Mouse (Mus musculus) c-Kit-negative CD71-positive TER-119-positive erythroid progenitor cells, embryonic 14.5 days (primary cell): ENCODE measurements around the gene Slc35e4.
A peak's percentile ranks its signal among the peaks of the same experiment; 100 is the strongest.
"Not testable (repeated sequence)": the region's sequence is repeated elsewhere in the genome, so short reads cannot be mapped to it uniquely, and the experiment has no call there.

Experiments used
- DNase-seq: peaks from one replicate; pipeline ENCODE4 v3.0.0-alpha.2; 2013; ENCODE audit warnings: low read depth, low spot score

The Slc35e4 gene

DNA sequence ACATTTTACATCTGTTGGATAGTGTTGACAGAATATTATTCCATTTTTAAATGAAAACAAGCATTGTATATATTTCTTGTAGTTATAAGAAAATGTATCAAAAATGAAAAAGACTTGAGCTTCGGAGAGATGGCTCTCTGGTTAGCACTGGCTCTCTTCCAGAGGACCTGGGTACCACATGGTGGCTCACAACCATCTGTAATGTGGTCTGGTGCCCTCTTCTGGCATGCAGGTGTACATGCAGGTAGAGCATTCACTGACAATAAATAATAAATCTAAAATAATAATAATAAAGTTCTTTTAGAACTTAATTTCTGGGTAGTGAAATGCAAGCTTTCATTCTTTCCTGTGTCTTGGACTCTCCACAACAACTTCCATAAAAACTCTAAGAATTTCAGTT lies 4.3 kb upstream of the Slc35e4 start:
- no peak for DNase-seq

DNA sequence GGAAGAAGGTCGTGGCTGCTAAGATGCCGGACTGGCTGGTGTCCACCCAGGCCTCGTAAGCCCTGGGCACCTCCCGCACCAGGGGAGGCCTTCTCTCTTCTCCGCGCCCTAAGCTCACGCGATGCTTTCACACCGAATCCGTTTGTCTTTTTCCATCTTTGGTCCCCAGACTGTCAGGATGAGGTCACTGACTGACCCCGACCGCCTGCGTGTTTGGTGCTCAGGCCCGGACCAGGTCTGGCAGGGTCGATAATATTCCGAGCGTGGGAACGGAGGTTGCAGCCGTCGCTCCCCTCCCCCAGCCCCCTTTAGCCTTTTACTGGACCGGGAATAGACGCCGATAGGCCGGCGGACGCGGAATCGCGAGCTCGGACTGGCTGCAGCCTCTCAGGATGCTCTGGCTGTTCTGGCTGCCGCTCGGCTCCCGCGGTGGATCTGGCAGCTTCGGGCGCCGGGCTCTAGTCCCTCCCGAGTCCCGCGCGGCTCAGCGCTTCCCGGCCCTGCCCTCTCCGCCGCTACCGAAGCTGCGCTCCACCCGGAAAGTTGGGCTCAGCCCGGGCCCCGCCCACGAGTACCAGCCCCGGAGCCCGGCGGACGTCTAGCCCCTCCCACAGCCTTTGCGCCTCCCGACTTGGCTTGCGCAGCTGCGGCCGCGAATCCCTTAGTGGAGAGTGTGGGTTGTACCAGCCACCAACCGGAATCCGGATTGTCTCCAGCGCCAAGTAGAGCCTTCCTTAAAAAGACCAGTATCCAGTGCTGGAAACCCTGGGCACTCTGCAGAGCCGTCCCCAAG lies 952 bp downstream of the Slc35e4 start:
- peak; percentile 25 for DNase-seq

DNA sequence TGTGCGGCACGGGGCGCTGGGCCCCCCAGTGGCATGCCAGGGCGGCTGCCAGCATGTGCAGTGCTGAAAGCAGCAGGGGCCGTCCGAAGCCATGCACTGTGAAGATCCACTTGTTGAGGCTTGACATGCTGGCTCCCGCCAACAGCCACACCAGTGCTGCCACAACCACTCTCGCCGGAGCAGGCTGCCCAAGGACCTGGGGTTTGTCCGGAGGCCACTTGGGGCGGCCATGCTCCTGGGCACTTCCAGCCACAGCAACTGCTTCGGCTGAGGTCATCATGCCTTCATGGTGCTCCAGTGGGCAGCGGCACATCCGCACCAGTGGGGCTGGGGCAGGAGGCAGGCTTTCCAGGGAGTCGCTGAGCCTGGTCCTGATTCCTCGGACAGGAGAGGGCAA lies 1.6 kb downstream of the Slc35e4 start:
- no peak for DNase-seq

DNA sequence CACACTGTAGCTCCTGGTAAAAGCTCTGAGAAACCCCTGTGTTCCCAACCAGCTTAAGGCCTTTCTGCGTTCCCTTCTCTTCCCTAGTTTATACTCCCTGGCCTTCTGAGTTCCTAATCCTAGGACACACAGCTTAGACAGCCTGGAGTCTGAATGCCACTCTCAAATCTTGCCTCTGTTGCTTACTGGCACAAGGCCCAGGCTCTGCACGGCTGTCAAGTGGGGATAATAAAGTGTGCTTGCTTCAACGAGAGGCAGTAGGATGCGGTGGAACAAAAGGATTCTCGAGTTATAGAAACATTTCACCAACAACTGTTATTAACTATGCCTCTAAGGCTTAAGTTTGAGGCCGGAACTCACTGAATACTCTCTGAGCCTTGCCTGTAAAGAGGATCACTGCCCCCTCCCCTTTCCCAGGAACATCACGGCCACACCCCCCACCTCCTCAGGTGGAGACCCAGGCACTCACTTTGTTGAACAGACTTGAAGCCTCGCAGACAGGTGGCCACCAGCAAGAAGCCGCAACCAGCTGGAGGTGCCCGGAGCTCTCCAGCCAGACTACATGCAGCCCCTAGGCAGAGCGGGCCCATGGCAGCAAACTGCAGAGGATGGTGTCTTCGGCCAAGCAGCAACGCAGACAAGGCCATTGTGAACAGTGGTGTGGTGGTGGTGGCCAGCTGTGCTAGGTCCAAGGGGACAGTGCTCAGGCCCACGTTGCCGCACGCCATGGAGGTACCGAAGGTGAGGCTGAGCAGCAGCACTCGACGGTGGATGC lies 2.2 kb downstream of the Slc35e4 start:
- DNase-seq: no peak

DNA sequence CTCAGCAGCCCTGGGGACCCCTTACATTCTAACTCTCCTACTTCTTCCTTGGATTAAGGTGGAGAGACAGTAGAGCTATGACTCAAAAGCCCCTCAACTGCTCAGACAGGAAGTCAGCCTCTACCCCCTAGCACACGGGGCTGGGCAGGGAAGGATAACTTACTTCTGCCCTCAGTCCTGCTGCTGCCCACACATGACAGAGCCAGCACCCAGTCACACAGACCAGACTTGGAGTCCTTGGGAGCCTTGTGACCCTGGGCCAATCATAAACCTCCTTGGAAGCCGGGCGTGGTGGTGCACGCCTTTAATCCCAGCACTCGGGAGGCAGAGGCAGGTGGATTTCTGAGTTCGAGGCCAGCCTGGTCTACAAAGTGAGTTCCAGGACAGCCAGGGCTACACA lies 3.0 kb downstream of the Slc35e4 start:
- DNase-seq: not testable (repeated sequence)

DNA sequence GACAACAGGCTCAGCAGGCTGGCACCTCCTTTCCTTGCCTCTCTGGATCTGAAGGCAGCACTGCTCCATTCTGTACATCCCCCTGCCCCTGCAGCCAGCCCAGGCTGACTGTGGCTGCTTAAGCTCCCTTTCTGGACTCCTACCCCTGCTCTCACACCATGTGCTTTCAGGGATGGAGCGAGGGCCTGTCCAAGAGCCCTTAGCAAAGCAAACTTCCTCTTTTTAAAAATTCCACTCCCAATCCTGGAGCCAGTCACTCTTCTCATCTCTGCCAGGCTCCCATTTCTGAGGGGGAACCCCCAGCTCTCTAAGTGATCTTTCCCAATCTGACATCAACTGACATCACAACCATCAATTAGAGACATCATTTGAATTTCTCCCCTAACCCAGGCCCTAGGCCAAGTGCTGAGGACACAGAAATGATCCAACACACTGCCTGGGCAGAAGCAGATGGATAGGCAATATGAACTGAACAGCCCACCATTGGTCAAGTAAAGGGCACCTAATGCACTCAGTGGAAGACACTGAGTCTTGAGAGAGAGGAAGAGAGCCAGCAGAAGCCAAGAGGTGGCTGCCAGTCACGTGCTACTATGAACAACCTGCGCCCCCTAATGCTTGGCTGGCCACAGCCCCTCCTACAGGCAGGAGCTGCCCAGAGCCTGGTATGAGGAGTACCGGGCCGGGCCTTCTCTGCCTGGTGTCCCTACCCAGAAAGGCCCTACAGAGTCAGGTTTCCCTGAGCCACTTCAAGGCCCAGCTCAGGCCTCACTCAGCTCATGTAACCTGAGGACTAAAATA lies 3.8 kb downstream of the Slc35e4 start:
- DNase-seq: no peak

DNA sequence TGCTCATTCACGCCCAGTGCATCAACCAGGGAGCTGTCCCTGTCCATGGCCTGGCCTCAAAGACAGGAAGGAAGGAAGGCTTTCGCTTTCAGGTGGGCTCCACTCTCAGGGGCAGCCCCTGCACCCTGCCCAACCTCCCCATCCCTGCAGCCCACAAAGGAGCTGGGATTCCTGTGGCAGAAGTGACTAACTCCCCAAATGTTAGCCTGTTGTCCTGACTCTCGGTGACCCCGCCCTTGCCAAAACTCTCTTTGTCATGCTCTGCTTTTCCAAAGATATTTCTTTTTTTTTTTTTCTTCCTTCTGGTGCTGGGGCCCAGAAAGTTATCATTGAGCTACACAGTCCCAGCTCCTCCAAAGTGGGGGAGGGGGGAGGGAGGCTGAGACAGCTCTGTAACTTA lies 5.2 kb downstream of the Slc35e4 start:
- no peak for DNase-seq

DNA sequence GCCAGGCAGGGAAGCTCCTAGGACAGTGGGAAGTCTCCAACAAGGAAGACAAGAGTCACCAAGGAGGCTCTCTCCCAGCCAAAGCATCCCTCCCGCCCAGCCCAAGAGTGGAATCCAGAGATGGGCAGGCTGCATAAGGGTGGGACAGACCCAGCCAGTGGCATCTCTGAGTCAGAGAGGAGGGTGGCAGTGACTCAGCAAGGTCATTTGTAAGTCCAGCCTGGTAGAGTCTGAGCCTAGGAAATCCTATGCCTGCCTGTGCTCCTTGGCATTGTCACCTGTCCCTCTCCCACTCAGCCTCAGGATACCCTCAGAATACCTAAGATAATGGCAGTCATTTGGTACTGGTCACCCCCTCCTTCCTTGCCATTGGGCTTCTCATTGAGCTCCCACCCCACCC lies 9.0 kb downstream of the Slc35e4 start:
- DNase-seq: no peak

DNA sequence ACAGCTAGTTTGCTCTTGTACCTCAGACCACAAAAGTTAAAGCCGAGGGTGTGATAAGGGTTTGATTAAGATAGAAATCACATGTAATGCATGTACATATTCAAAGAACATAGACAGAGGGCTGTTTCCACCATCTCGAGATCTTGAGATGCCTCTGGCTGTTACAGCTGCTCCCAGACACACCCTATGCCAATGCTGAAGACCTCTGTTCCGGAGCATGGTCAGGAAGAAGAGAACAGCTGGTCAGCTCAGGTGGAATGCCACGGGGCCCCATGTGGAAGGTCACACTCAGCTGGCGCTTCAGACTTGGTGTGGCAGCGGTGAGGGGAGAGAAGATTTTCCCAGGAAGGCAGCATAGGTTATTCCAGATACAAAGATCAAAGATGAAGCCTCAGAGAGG lies 9.8 kb downstream of the Slc35e4 start:
- DNase-seq: no peak

DNA sequence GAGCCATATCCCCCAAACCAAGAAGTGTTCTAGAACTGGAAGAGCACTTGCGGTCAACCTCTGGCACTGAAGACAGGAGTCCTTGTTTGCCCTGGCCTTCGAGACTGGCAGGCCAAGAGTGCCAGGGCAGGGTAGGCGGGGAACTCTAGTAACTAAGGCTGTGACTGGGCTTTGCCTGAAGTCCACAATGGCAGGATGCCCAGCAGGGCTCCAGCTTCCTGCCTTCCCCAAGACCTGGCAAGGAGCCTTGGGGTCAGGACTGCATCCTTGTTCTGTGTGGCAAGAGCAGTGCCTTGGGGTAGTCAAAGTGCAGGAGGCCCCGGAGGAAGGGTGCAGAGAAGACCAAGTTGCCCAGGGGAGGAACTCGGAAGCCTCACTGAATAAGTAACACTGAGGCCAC lies 11.4 kb downstream of the Slc35e4 start:
- DNase-seq: no peak

DNA sequence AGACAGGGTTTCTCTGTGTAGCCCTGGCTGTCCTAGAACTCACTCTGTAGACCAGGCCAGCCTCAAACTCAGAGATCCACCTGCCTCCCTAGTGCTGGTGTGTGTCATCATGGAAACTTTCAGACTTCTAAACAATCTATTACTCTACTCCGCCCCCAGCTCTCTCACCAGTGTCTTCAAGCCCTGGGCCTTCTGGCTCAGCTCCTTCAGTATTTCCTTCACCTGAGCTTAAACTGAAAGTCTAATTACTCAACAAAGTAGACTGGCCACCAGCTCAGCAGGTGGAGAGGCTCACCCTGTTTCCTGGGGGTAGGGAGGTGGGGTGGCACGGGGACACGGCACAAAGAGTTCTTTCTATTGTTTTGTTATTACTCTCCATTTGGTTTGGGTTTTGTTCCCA lies 11.9 kb downstream of the Slc35e4 start:
- DNase-seq: no peak

DNA sequence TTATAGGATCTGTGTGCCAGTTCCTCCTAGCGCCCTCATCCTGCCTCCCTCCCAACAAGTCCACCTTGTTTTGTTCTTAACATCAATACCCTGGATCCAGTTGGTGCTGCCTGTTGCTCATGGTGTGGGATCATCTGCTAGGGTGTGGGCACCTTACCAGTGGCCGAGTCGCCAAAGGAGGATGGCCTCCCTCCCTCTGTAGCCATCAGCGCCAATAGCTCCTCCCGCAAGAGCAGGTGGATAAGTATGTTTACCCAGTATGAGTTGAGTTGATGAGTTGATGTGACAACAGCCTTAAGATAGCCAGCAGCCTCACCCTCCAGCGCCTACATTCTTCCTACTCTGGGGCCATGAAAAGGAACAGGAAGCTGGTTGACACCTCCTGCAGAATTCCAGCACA lies 14.2 kb downstream of the Slc35e4 start:
- no peak for DNase-seq

DNA sequence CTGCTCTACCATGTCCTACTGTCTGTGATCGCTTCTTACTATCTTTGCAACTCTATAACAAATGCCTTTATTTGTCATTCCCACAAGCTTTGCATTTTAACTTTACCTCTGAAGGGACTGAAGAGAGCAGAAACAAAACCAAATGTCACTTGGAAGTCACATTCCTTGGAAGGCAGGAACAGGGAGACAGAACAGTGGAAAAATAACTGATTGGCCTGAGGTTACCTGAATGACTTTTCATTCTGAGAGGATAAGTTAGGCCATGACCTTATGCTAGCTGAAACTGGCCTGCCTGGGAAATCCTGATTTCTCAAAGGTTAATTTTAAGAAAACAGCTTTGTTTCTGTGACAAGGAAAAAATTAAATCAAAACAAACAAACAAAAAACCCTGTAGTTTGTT lies 18.5 kb downstream of the Slc35e4 start:
- DNase-seq: no peak

DNA sequence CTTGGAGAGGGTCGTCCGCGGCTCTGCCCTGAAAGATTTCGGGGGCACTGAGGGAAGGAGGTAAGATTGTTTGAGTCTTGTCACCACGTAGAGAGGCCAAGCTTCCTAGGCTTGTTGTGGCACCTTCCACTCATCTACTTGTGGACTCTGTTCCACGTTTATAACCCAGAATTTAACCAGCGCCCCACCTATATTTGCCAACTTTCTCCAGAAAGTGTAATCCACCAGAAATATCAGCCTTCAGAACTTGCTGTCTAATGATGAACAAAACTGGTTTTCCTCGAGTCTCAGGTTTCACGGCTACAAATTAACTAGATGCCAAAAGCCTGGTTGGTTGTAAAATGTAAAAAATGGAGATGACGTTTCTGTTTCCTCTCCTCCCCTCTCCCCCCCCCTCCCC lies 19.0 kb downstream of the Slc35e4 start:
- no peak for DNase-seq

DNA sequence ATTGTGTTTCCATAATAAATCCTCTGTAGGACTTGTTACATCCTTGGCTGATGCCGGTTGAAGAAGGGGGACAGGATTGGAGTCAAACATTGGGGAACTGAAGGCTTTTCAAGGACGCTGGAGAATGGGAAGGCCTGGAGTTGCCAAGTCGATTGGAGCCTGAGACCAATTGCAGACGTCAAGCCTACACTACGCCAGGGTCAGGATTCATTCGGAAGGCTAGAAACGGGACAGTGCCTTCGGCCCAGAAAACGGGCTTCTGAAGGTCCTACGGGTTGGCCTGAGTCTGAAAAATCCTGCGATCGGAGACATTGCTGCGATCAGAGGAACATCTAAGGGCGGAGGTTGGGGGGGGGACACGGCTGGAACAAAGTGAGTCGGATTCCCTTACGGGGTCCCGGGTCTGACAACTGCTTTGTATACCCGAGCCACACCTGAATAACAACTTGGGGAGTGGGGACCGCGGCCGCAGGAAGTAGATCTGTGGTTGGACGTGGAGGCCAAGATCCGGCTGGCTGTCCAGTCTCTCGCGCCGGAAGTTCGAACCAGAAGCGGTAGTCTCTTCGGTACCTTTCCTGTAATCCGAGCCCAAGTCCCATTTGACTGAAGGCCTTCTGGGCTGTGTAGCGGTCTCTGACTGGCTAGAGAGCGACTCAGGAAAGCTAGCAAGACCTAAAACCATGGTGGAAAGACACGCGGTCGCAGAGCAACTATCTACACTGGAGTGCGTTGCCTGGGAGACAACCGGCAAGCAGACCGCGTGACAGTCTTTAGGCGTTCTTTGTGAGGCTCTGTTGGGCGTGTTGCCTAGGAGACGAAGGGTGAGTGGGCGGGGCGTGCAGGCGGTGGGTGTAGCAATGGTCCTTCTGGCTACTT lies 19.8 kb downstream of the Slc35e4 start, which contains the start of the genes 4921536K21Rik and Dusp18:
Gene 4921536K21Rik (minus strand): TSS at position 693 of the 876 bp plus-strand sequence.
Gene Dusp18 (plus strand): TSS at position 835 of the 876 bp plus-strand sequence.
- peak; percentile 61 for DNase-seq

DNA sequence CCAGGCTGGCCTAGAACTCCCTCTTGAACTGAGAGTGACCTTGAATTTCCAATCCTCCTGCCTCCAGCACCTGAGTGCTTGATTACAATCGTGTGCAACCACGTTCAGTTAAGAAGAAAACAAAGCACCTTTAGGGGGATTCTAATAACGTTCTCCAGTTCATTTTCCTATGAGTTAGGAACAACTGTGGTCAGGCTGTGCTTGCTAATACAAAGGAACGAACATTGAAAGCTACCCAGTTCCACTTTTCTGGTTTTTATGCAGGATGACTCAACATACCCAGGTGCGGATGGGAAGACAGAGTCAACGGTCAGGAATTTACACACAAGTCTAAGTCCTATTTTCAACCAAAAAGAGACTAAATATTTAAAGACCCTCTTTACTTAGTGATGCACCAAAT lies 20.5 kb downstream of the Slc35e4 start:
- no peak for DNase-seq

DNA sequence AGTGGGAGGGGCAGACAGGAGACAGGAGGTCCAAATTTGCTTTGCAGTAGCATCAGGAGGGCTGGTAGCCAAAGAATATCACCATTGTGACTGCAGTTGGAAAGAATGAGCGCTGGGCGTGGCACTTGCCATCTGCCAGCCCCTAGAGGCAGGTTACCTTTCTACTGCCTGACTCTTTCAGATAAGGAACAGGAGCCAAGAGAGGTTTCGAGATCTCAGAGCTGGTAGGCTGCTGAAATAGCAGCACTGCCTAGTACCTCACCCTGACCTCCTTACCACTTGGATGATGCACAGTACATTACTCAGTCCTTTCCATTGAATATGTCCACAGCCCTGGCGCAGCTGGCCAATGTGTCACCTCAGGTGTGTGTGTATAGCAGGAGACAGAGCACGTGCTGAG lies 27.1 kb downstream of the Slc35e4 start:
- DNase-seq: no peak

DNA sequence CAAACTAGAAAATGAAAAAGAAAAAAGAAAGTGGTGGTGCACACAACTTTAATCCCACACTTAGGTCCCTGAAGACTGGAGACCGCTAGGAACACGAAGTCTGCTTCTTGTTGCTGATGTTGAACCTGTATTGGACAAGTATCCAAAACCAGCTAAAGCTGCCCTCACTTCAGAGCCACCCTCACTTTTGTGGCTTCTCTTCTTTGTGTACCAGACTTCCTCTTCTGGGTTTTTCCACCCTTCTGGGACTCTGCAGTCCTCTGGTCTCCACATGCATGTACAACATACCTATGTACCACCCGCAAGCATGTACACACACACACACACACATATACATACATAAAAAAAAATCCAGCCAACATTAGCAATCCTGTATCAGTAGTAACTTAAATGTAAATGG lies 30.8 kb downstream of the Slc35e4 start:
- DNase-seq: no peak

DNA sequence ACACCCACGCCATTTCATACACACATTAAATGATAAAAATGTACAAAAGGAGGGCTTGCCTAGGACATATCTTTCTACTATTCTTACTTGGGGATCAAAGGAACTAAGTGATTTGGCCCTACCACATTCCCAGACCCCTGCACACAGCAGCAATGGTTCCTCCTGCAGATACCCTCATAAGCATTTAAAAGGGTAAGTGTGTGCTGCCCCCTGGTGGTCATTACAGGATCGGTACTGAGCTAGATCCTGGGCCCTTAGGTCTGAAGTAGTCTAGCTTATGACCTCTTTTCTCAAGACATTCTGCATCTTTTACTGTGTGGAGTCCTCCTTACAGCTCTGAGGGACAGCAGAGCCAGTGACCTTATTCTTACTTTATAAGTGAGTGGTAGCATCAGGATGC lies 34.6 kb downstream of the Slc35e4 start:
- DNase-seq: peak; percentile 42

DNA sequence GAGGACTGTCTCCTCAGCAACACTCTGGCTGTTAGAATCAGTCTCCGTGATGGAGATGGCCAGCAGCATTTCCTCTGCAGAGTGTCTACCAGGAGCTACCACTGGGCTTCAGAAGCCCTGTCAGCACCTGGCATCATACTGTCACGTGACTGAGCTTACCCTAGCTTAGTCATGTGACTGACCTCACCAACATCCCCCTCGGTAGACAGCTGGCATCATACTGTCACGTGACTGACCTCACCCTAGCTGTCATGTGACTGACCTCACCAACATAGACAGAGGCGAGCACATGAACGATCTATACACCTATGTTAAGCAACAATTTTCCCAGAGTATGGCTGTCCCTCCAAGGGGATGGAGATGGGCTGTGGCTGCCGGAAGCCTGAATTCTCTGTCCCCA lies 35.8 kb downstream of the Slc35e4 start:
- no peak for DNase-seq

DNA sequence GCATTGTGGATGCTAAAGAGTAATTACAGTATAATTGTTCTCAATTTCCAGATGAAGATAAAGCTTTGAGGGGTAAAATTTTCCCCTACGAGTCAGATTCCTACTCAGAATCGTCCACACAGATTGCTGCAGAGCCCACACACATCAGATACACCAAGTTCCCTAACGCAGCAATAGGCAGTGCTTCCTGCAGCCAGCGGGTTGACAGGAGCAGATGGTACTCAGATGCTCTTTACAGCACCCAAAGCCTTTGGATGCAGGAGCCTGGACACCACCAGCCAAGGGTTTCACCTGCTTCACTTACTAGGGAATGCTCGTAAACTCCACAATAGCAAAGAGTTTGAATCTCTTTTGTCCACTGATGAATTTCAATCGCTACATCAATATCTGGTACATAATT lies 38.0 kb downstream of the Slc35e4 start:
- DNase-seq: no peak
